Mouse (Mus musculus): ENCODE measurements around the gene Fndc1. TPM values are rescaled to one million over a fixed set of nuclear protein-coding genes. Genes with fewer than 3 reads are reported as not detected.

The Fndc1 gene
- polyA plus RNA-seq (2017; shearing (Covaris generic)): not detected

GRCm38 (mm10) chr17:7826819-7827515 lies at the start of gene Fndc1:
TSS of gene Fndc1 (minus strand) at chr17:7827302.
- ATAC-seq: no peak

- ATAC-seq: no peak
These were observed 49.4 kb upstream of the Fndc1 start for GRCm38 (mm10) chr17:7876541-7876940.

GRCm38 (mm10) chr17:7875941-7876461 lies 48.9 kb upstream of the Fndc1 start:
- ATAC-seq: no peak

GRCm38 (mm10) chr17:7874776-7875531 lies 47.9 kb upstream of the Fndc1 start:
- ATAC-seq: peak; percentile 82

- ATAC-seq: no peak
These were observed 46.3 kb upstream of the Fndc1 start for GRCm38 (mm10) chr17:7873382-7873781.

- peak; percentile 57 for ATAC-seq
These were observed 44.7 kb upstream of the Fndc1 start for GRCm38 (mm10) chr17:7871800-7872199.

- no peak for ATAC-seq
These were observed 43.9 kb upstream of the Fndc1 start for GRCm38 (mm10) chr17:7870862-7871605.

- no peak for ATAC-seq
These were observed 42.0 kb upstream of the Fndc1 start for GRCm38 (mm10) chr17:7869114-7869513.

- ATAC-seq: peak; percentile 53
These were observed 41.5 kb upstream of the Fndc1 start for GRCm38 (mm10) chr17:7868631-7869030.

GRCm38 (mm10) chr17:7864740-7865139 lies 37.6 kb upstream of the Fndc1 start:
- no peak for ATAC-seq

- peak; percentile 35 for ATAC-seq
These were observed 36.6 kb upstream of the Fndc1 start for GRCm38 (mm10) chr17:7863745-7864144.

- no peak for ATAC-seq
These were observed 33.8 kb upstream of the Fndc1 start for GRCm38 (mm10) chr17:7860845-7861360.

- ATAC-seq: no peak
These were observed 30.6 kb upstream of the Fndc1 start for GRCm38 (mm10) chr17:7857658-7858057.

- no peak for ATAC-seq
These were observed 28.7 kb upstream of the Fndc1 start for GRCm38 (mm10) chr17:7855851-7856250.

- no peak for ATAC-seq
These were observed 24.9 kb upstream of the Fndc1 start for GRCm38 (mm10) chr17:7851979-7852378.

- no peak for ATAC-seq
These were observed 24.4 kb upstream of the Fndc1 start for GRCm38 (mm10) chr17:7851527-7851926.

- ATAC-seq: no peak
These were observed 23.1 kb upstream of the Fndc1 start for GRCm38 (mm10) chr17:7850246-7850645.

GRCm38 (mm10) chr17:7840505-7841290 lies 13.6 kb upstream of the Fndc1 start:
- no peak for ATAC-seq

- no peak for ATAC-seq
These were observed 484 bp upstream of the Fndc1 start for GRCm38 (mm10) chr17:7827586-7827985.

- ATAC-seq: no peak
These were observed 1.7 kb downstream of the Fndc1 start for GRCm38 (mm10) chr17:7825416-7825815.

GRCm38 (mm10) chr17:7821553-7822186 lies 5.4 kb downstream of the Fndc1 start:
- no peak for ATAC-seq

GRCm38 (mm10) chr17:7820176-7820575 lies 6.9 kb downstream of the Fndc1 start:
- no peak for ATAC-seq
